Mouse (Mus musculus): ENCODE data around the gene Rexo4. TPM values are rescaled to one million over a fixed set of nuclear protein-coding genes. Genes with fewer than 3 reads are reported as not detected.

Gene Rexo4
- polyA plus RNA-seq, 1 experiment, result 56.2 TPM

GRCm38 (mm10) chr2:26964724-26965370 is 661 bp upstream of the Rexo4 start:
- Histone ChIP-seq H3K27ac (ENCODE audit: control insufficient read depth, insufficient read depth, low read length) (peak overlapping the region; percentile 79; the same call in 1 of the 2 replicates), H3K4me3 (ENCODE audit: control insufficient read depth, insufficient read depth, low read length) (peak overlapping the region; percentile 86), H3K27me3 (ENCODE audit: control insufficient read depth, insufficient read depth, low read length) (no peaks in the 10 kb centered on the region), H3K4me1 (replicated peaks; ENCODE audit: control insufficient read depth, insufficient read depth, low read length) (peaks cover 14% of the 10 kb centered on the region), H3K36me3 (ENCODE audit: control insufficient read depth, insufficient read depth, low read length) (peaks cover 12% of the 10 kb centered on the region)
- TF ChIP-seq CTCF (IDR thresholded peaks at IDR 0.05; ENCODE audit: borderline replicate concordance, control insufficient read depth, extremely low read depth, insufficient read depth, low read length, poor library complexity), result no peak
- 23% methylated on average over 14 of the region's 14 CpGs for WGBS
- DNase-seq, result no peak

GRCm38 (mm10) chr2:26960756-26961155 is 3.4 kb downstream of the Rexo4 start:
- TF ChIP-seq POLR2A (IDR thresholded peaks at IDR 0.05; ENCODE audit: control insufficient read depth, extremely low read depth, insufficient read depth, low read length, poor library complexity) (no peak), CTCF (IDR thresholded peaks at IDR 0.05; ENCODE audit: borderline replicate concordance, control insufficient read depth, extremely low read depth, insufficient read depth, low read length, poor library complexity) (no peak)
- DNase-seq, result peak; percentile 28
- Histone ChIP-seq H3K4me3 (ENCODE audit: control insufficient read depth, insufficient read depth, low read length) (no peak overlapping the region), H3K4me1 (replicated peaks; ENCODE audit: control insufficient read depth, insufficient read depth, low read length) (peaks cover 14% of the 10 kb centered on the region), H3K36me3 (ENCODE audit: control insufficient read depth, insufficient read depth, low read length) (peaks cover 49% of the 10 kb centered on the region), H3K27me3 (ENCODE audit: control insufficient read depth, insufficient read depth, low read length) (no peaks in the 10 kb centered on the region), H3K27ac (ENCODE audit: control insufficient read depth, insufficient read depth, low read length) (no peak overlapping the region)
- 83% methylated on average over 4 of the region's 4 CpGs for WGBS

GRCm38 (mm10) chr2:26957488-26957859 is 6.7 kb downstream of the Rexo4 start:
- no peaks in the 10 kb centered on the region for H3K27me3 ChIP-seq (ENCODE audit: control insufficient read depth, insufficient read depth, low read length)
- H3K36me3 ChIP-seq (ENCODE audit: control insufficient read depth, insufficient read depth, low read length), result peaks cover 78% of the 10 kb centered on the region
- H3K4me3 ChIP-seq (ENCODE audit: control insufficient read depth, insufficient read depth, low read length), result no peak overlapping the region
- TF ChIP-seq CTCF (IDR thresholded peaks at IDR 0.05; ENCODE audit: borderline replicate concordance, control insufficient read depth, extremely low read depth, insufficient read depth, low read length, poor library complexity) (no peak), POLR2A (IDR thresholded peaks at IDR 0.05; ENCODE audit: control insufficient read depth, extremely low read depth, insufficient read depth, low read length, poor library complexity) (no peak)
- DNase-seq, result no peak
- 97% methylated on average over 2 of the region's 2 CpGs for WGBS
- peaks cover 5% of the 10 kb centered on the region; the same call in 1 of the 2 replicates for H3K4me1 ChIP-seq (replicated peaks; ENCODE audit: control insufficient read depth, insufficient read depth, low read length)
- no peak overlapping the region for H3K27ac ChIP-seq (ENCODE audit: control insufficient read depth, insufficient read depth, low read length)

GRCm38 (mm10) chr2:26956811-26957487 is 7.2 kb downstream of the Rexo4 start:
- no peak overlapping the region for H3K4me3 ChIP-seq (ENCODE audit: control insufficient read depth, insufficient read depth, low read length)
- H3K27me3 ChIP-seq (ENCODE audit: control insufficient read depth, insufficient read depth, low read length), result no peaks in the 10 kb centered on the region
- no peak for DNase-seq
- peaks cover 78% of the 10 kb centered on the region for H3K36me3 ChIP-seq (ENCODE audit: control insufficient read depth, insufficient read depth, low read length)
- H3K4me1 ChIP-seq (replicated peaks; ENCODE audit: control insufficient read depth, insufficient read depth, low read length), result peaks cover 2% of the 10 kb centered on the region; the same call in 1 of the 2 replicates
- WGBS, result 95% methylated on average over 12 of the region's 12 CpGs
- no peak overlapping the region for H3K27ac ChIP-seq (ENCODE audit: control insufficient read depth, insufficient read depth, low read length)
- TF ChIP-seq POLR2A (IDR thresholded peaks at IDR 0.05; ENCODE audit: control insufficient read depth, extremely low read depth, insufficient read depth, low read length, poor library complexity) (no peak), CTCF (IDR thresholded peaks at IDR 0.05; ENCODE audit: borderline replicate concordance, control insufficient read depth, extremely low read depth, insufficient read depth, low read length, poor library complexity) (no peak)

GRCm38 (mm10) chr2:26954735-26955395 is 9.3 kb downstream of the Rexo4 start:
- no peak overlapping the region for H3K4me3 ChIP-seq (ENCODE audit: control insufficient read depth, insufficient read depth, low read length)
- whole genome bisulfite sequencing, result 94% methylated on average over 2 of the region's 2 CpGs
- TF ChIP-seq CTCF (IDR thresholded peaks at IDR 0.05; ENCODE audit: borderline replicate concordance, control insufficient read depth, extremely low read depth, insufficient read depth, low read length, poor library complexity), result no peak
- TF ChIP-seq POLR2A (IDR thresholded peaks at IDR 0.05; ENCODE audit: control insufficient read depth, extremely low read depth, insufficient read depth, low read length, poor library complexity), result no peak
- H3K4me1 ChIP-seq (replicated peaks; ENCODE audit: control insufficient read depth, insufficient read depth, low read length), result peaks cover 2% of the 10 kb centered on the region; the same call in 1 of the 2 replicates
- H3K27ac ChIP-seq (ENCODE audit: control insufficient read depth, insufficient read depth, low read length), result peak overlapping the region; percentile 45; the same call in 1 of the 2 replicates
- peaks cover 66% of the 10 kb centered on the region for H3K36me3 ChIP-seq (ENCODE audit: control insufficient read depth, insufficient read depth, low read length)
- DNase-seq, result no peak
- no peaks in the 10 kb centered on the region for H3K27me3 ChIP-seq (ENCODE audit: control insufficient read depth, insufficient read depth, low read length)

GRCm38 (mm10) chr2:26952866-26953265 is 11.3 kb downstream of the Rexo4 start:
- peaks cover 2% of the 10 kb centered on the region; the same call in 1 of the 2 replicates for H3K4me1 ChIP-seq (replicated peaks; ENCODE audit: control insufficient read depth, insufficient read depth, low read length)
- TF ChIP-seq POLR2A (IDR thresholded peaks at IDR 0.05; ENCODE audit: control insufficient read depth, extremely low read depth, insufficient read depth, low read length, poor library complexity), result no peak
- TF ChIP-seq CTCF (IDR thresholded peaks at IDR 0.05; ENCODE audit: borderline replicate concordance, control insufficient read depth, extremely low read depth, insufficient read depth, low read length, poor library complexity), result no peak
- peaks cover 49% of the 10 kb centered on the region for H3K36me3 ChIP-seq (ENCODE audit: control insufficient read depth, insufficient read depth, low read length)
- H3K27me3 ChIP-seq (ENCODE audit: control insufficient read depth, insufficient read depth, low read length), result no peaks in the 10 kb centered on the region
- no peak overlapping the region for H3K27ac ChIP-seq (ENCODE audit: control insufficient read depth, insufficient read depth, low read length)
- no peak for DNase-seq
- 97% methylated on average over 8 of the region's 8 CpGs for WGBS
- H3K4me3 ChIP-seq (ENCODE audit: control insufficient read depth, insufficient read depth, low read length), result no peak overlapping the region

Data from thymus, adult 2 months (tissue).